Mouse (Mus musculus): Measurements from ENCODE around the gene Phldb2.

GRCm38 (mm10) chr16:45711263-45711662, 242.1 kb downstream of the Phldb2 start:
- TF ChIP-seq CTCF (IDR thresholded peaks at IDR 0.05; ENCODE audit: borderline replicate concordance, control insufficient read depth, extremely low read depth, insufficient read depth, low read length, poor library complexity): no peak
- no peak for TF ChIP-seq POLR2A (IDR thresholded peaks at IDR 0.05; ENCODE audit: control insufficient read depth, extremely low read depth, insufficient read depth, low read length, poor library complexity)

All from thymus, adult 2 months (tissue).